Mouse (Mus musculus): ENCODE measurements around the gene Arhgef7. TPM values are rescaled to one million over a fixed set of nuclear protein-coding genes. Genes with fewer than 3 reads are reported as not detected.

Gene Arhgef7
- polyA plus RNA-seq, 1 experiment from 2014 or later = 14.5 TPM

- WGBS = 9% methylated on average over 1 of the region's 1 CpGs
- 0 out of 2 replicates have a peak, but pooled peaks cover 2% of the 10 kb centered on the region for H3K9me3 ChIP-seq (ENCODE audit: control insufficient read depth)
- H3K36me3 ChIP-seq (ENCODE audit: control insufficient read depth, insufficient read depth) = no peaks in the 10 kb centered on the region
- H3K4me3 ChIP-seq (ENCODE audit: low read depth, low read length) = no peak overlapping the region
- no peak overlapping the region for H3K9ac ChIP-seq (ENCODE audit: low read depth, low read length)
- no peaks in the 10 kb centered on the region for H3K4me1 ChIP-seq (replicated peaks; ENCODE audit: control insufficient read depth, insufficient read depth, low read length)
- H3K4me2 ChIP-seq (replicated peaks; ENCODE audit: low read depth) = no peak overlapping the region
- no peaks in the 10 kb centered on the region for H3K27me3 ChIP-seq (replicated peaks; ENCODE audit: control insufficient read depth, insufficient read depth, low read length)
- H3K27ac ChIP-seq (ENCODE audit: low read depth, low read length) = no peak overlapping the region
- TF ChIP-seq CTCF (IDR thresholded peaks at IDR 0.05; ENCODE audit: low read depth) = no peak
- no peak for ATAC-seq
These were observed 35.1 kb upstream of the Arhgef7 start for GRCm38 (mm10) chr8:11692455-11692854.

DNA sequence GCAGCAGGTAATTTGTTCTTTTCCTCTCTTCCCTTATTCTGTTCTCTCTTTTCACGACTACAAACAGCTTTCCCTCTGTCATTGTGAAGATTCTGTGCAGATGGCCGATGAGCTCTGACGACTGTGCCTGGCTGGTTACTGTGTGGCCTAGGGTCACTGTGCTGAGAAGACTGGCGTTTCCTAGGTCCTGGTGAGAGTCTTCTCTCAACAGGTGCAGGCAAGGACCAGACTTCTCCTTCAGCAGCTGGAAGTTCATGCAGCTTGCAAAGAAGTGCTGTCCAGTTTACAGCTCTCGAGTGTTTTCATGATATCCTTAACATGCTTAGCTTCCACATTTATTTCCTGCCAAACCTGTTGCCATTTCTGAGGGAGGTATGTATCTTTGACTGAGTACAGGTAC, 33.5 kb upstream of the Arhgef7 start:
- H3K27me3 ChIP-seq (replicated peaks; ENCODE audit: control insufficient read depth, insufficient read depth, low read length) = no peaks in the 10 kb centered on the region
- H3K4me1 ChIP-seq (replicated peaks; ENCODE audit: control insufficient read depth, insufficient read depth, low read length) = no peaks in the 10 kb centered on the region
- no peak for TF ChIP-seq CTCF (IDR thresholded peaks at IDR 0.05; ENCODE audit: low read depth)
- no peak for ATAC-seq
- no peaks in the 10 kb centered on the region for H3K36me3 ChIP-seq (ENCODE audit: control insufficient read depth, insufficient read depth)
- no peak overlapping the region for H3K4me2 ChIP-seq (replicated peaks; ENCODE audit: low read depth)
- H3K9me3 ChIP-seq (ENCODE audit: control insufficient read depth) = no peaks in the 10 kb centered on the region
- 77% methylated on average over 5 of the region's 5 CpGs for WGBS
- H3K4me3 ChIP-seq (ENCODE audit: low read depth, low read length) = no peak overlapping the region
- no peak overlapping the region for H3K9ac ChIP-seq (ENCODE audit: low read depth, low read length)
- no peak overlapping the region for H3K27ac ChIP-seq (ENCODE audit: low read depth, low read length)

- Histone ChIP-seq H3K4me2 (replicated peaks; ENCODE audit: low read depth) (no peak overlapping the region), H3K4me3 (ENCODE audit: low read depth, low read length) (no peak overlapping the region), H3K9me3 (ENCODE audit: control insufficient read depth) (no peaks in the 10 kb centered on the region), H3K4me1 (replicated peaks; ENCODE audit: control insufficient read depth, insufficient read depth, low read length) (peaks cover 2% of the 10 kb centered on the region; the same call in 1 of the 2 replicates), H3K9ac (ENCODE audit: low read depth, low read length) (no peak overlapping the region), H3K27me3 (replicated peaks; ENCODE audit: control insufficient read depth, insufficient read depth, low read length) (no peaks in the 10 kb centered on the region), H3K27ac (ENCODE audit: low read depth, low read length) (no peak overlapping the region), H3K36me3 (ENCODE audit: control insufficient read depth, insufficient read depth) (no peaks in the 10 kb centered on the region)
- ATAC-seq = no peak
- TF ChIP-seq CTCF (IDR thresholded peaks at IDR 0.05; ENCODE audit: low read depth) = no peak
- 86% methylated on average over 3 of the region's 3 CpGs for WGBS
These were observed 31.3 kb upstream of the Arhgef7 start for GRCm38 (mm10) chr8:11696176-11696575.

DNA sequence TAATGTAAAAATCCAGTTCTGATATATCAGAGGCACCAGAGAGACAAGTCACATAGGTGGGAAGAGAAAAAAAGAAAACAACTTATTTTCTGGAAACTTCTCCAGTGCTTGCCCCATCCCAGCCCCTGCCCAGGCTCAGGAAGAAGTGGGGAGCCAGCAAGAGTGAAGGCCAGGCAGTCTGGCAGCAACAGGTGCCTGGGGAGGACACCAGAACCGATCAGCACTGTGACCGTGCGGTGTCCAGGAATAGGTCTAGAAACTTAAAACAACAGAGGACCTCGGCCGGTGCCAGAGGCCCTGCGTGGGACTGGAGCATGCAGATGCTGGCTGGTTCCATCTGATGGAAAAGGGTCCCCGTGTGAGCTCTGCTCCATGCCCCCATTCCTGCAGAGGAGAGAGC, 30.1 kb upstream of the Arhgef7 start:
- Histone ChIP-seq H3K36me3 (ENCODE audit: control insufficient read depth, insufficient read depth) (no peaks in the 10 kb centered on the region), H3K27me3 (replicated peaks; ENCODE audit: control insufficient read depth, insufficient read depth, low read length) (no peaks in the 10 kb centered on the region), H3K9ac (ENCODE audit: low read depth, low read length) (no peak overlapping the region), H3K27ac (ENCODE audit: low read depth, low read length) (no peak overlapping the region), H3K4me1 (replicated peaks; ENCODE audit: control insufficient read depth, insufficient read depth, low read length) (peaks cover 9% of the 10 kb centered on the region; the same call in 1 of the 2 replicates), H3K4me3 (ENCODE audit: low read depth, low read length) (no peak overlapping the region), H3K9me3 (ENCODE audit: control insufficient read depth) (no peaks in the 10 kb centered on the region), H3K4me2 (replicated peaks; ENCODE audit: low read depth) (no peak overlapping the region)
- no peak for ATAC-seq
- TF ChIP-seq CTCF (IDR thresholded peaks at IDR 0.05; ENCODE audit: low read depth) = no peak
- WGBS = 85% methylated on average over 7 of the region's 7 CpGs

GRCm38 (mm10) chr8:11699442-11700001, 28.0 kb upstream of the Arhgef7 start:
- 0 out of 2 replicates have a peak, but pooled peaks cover 2% of the 10 kb centered on the region for H3K9me3 ChIP-seq (ENCODE audit: control insufficient read depth)
- WGBS = 92% methylated on average over 5 of the region's 5 CpGs
- H3K4me3 ChIP-seq (ENCODE audit: low read depth, low read length) = no peak overlapping the region
- no peak for ATAC-seq
- H3K9ac ChIP-seq (ENCODE audit: low read depth, low read length) = no peak overlapping the region
- H3K27me3 ChIP-seq (replicated peaks; ENCODE audit: control insufficient read depth, insufficient read depth, low read length) = no peaks in the 10 kb centered on the region
- H3K4me2 ChIP-seq (replicated peaks; ENCODE audit: low read depth) = no peak overlapping the region
- H3K36me3 ChIP-seq (ENCODE audit: control insufficient read depth, insufficient read depth) = no peaks in the 10 kb centered on the region
- H3K4me1 ChIP-seq (replicated peaks; ENCODE audit: control insufficient read depth, insufficient read depth, low read length) = peaks cover 9% of the 10 kb centered on the region; the same call in 1 of the 2 replicates
- no peak for TF ChIP-seq CTCF (IDR thresholded peaks at IDR 0.05; ENCODE audit: low read depth)
- H3K27ac ChIP-seq (ENCODE audit: low read depth, low read length) = no peak overlapping the region

DNA sequence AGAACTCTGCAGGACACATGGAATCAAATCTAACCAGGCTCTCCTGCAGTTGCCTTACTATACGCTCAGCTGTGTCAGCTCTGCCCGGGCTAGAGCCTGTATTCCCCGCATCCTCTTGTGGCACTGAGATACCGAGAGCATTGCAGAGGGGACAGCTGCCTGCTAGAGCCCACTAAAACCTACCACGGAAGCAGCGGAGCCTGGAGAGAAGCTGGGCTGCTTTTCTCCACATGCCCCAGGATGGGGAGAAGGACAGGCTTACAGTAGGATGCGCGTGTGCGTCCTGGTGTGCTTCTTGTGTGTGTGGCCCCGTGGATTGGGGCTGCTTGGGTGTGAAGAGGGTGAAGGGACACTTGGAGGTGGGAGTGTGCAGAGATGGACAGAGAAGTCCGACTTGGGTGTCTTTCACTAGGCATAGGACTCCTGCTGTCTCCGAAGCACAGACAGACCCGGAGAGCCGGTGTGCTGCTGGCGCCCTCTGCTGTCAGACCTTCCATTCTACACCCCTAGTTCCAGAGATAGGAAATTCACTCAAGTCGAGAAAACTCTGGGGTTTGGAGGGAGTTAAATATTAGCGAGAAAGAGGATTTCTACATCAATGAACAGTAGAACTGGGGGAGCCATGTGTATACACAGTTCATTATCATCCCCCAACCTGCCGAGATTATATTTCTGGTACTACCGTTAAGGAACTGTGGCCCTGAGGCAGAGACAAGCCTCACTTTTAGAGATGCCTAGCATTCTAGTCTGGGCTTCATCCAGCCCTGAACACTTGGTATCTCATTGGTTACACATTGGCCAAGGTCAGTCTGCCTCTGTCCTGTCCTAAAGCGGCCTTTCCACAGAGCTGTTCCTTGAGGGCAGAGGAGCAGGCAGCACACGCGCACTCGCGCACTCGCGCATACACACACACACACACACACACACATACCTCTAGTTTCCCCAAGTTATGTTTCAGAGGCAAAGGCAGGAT, 27.2 kb upstream of the Arhgef7 start:
- no peak overlapping the region for H3K9ac ChIP-seq (ENCODE audit: low read depth, low read length)
- no peaks in the 10 kb centered on the region for H3K27me3 ChIP-seq (replicated peaks; ENCODE audit: control insufficient read depth, insufficient read depth, low read length)
- H3K4me3 ChIP-seq (ENCODE audit: low read depth, low read length) = no peak overlapping the region
- ATAC-seq = peak; percentile 63
- H3K4me1 ChIP-seq (replicated peaks; ENCODE audit: control insufficient read depth, insufficient read depth, low read length) = peaks cover 9% of the 10 kb centered on the region; the same call in 1 of the 2 replicates
- peak; percentile 97 for TF ChIP-seq CTCF (IDR thresholded peaks at IDR 0.05; ENCODE audit: low read depth)
- H3K36me3 ChIP-seq (ENCODE audit: control insufficient read depth, insufficient read depth) = no peaks in the 10 kb centered on the region
- peak overlapping the region; percentile 46 for H3K4me2 ChIP-seq (replicated peaks; ENCODE audit: low read depth)
- 30% methylated on average over 26 of the region's 26 CpGs for WGBS
- 0 out of 2 replicates have a peak, but pooled peaks cover 2% of the 10 kb centered on the region for H3K9me3 ChIP-seq (ENCODE audit: control insufficient read depth)
- H3K27ac ChIP-seq (ENCODE audit: low read depth, low read length) = no peak overlapping the region

Data from intestine, postnatal 0 days (tissue).